Mouse (Mus musculus) forebrain, embryonic 11.5 days (tissue): ENCODE measurements around the gene Slc2a10. TPM values are rescaled to one million over a fixed set of nuclear protein-coding genes. Genes with fewer than 3 reads are reported as not detected.

ENCODE experiments used
- ATAC-seq: fragments of 200-750 bp; cut with Nextera tagmentation; replicated peaks from 2 replicates; pipeline ENCODE4 v1.8.0; 2017; ENCODE audit warnings: moderate TSS enrichment; ENCODE audit not compliant: low FRiP score
- DNase-seq: peaks from one replicate; pipeline ENCODE4 v3.0.0-alpha.2; 2017; ENCODE audit warnings: low spot score
- H3K27ac ChIP-seq: fragments of 300-500 bp; sonication (generic); 2 replicates; pipeline ENCODE4 v1.5.1; 2014; ENCODE audit warnings: low read depth, low read length
- H3K27me3 ChIP-seq: fragments of 300-500 bp; sonication (generic); 2 replicates; pipeline ENCODE4 v1.6.1; 2014; ENCODE audit warnings: mild to moderate bottlenecking, low read length, mixed read lengths; ENCODE audit not compliant: control insufficient read depth, insufficient read depth
- H3K36me3 ChIP-seq: fragments of 300-500 bp; sonication (generic); 2 replicates; pipeline ENCODE4 v1.6.1; 2014; ENCODE audit warnings: mild to moderate bottlenecking, low read length, moderate library complexity, mixed read lengths; ENCODE audit not compliant: control insufficient read depth, insufficient read depth
- H3K4me1 ChIP-seq: fragments of 300-500 bp; sonication (generic); replicated peaks from 2 replicates; pipeline ENCODE4 v1.6.1; 2014; ENCODE audit warnings: low read length, mixed read lengths; ENCODE audit not compliant: control insufficient read depth, insufficient read depth
- H3K4me2 ChIP-seq: fragments of 300-500 bp; sonication (generic); 2 replicates; pipeline ENCODE4 v1.6.1; 2014; ENCODE audit warnings: low read depth, mild to moderate bottlenecking, low read length, moderate library complexity, mixed read lengths; ENCODE audit not compliant: severe bottlenecking
- H3K4me3 ChIP-seq: fragments of 300-500 bp; sonication (generic); 2 replicates; pipeline ENCODE4 v1.5.1; 2014; ENCODE audit warnings: low read depth, low read length
- H3K9ac ChIP-seq: fragments of 300-500 bp; sonication (generic); 2 replicates; pipeline ENCODE4 v1.6.1; 2014; ENCODE audit warnings: low read length
- H3K9me3 ChIP-seq: fragments of 300-500 bp; sonication (generic); 2 replicates; pipeline ENCODE4 v1.6.1; 2016; ENCODE audit warnings: low read length, mixed read lengths; ENCODE audit not compliant: control insufficient read depth
- WGBS: fragments of 180-500 bp; shearing (Covaris S2); extraction: QIAGEN DNeasy Blood & Tissue Kit; methylation state at CpG from one replicate; pipeline ENCODE4 v1.1.7; 2014; 5-methylcytosine and 5-hydroxymethylcytosine counted together
- polyA plus RNA-seq: library from polyadenylated mRNA; unstranded; fragments of >200 nt; fragmentation: Nextera tagmentation; extraction: Ambion mirVana; gene quantifications from 2 replicates; pipeline ENCODE4 v1.2.1, GENCODE M21; 2014

Slc2a10 gene
- polyA plus RNA-seq, 1 experiment from 2014 or later, result 4.2 TPM

- no peak overlapping the region for H3K4me2 ChIP-seq
- H3K36me3 ChIP-seq, result no peaks in the 10 kb centered on the region
- no peak for ATAC-seq
- H3K4me1 ChIP-seq, result peaks cover 8% of the 10 kb centered on the region
- WGBS, result 62% methylated on average over 11 of the region's 11 CpGs
- no peak overlapping the region for H3K9ac ChIP-seq
- H3K27me3 ChIP-seq, result peaks cover 10% of the 10 kb centered on the region
- no peak for DNase-seq
- H3K27ac ChIP-seq, result no peak overlapping the region
- no peak overlapping the region for H3K4me3 ChIP-seq
- no peaks in the 10 kb centered on the region for H3K9me3 ChIP-seq
Measured at GRCm38 (mm10) chr2:165558916-165559315, 55.3 kb downstream of the Slc2a10 start.

GRCm38 (mm10) chr2:165559506-165560235 lies 56.1 kb downstream of the Slc2a10 start:
- Histone ChIP-seq H3K36me3 (no peaks in the 10 kb centered on the region), H3K9ac (no peak overlapping the region), H3K4me3 (no peak overlapping the region), H3K9me3 (no peaks in the 10 kb centered on the region), H3K27ac (no peak overlapping the region), H3K27me3 (peaks cover 11% of the 10 kb centered on the region), H3K4me2 (no peak overlapping the region), H3K4me1 (peaks cover 8% of the 10 kb centered on the region)
- DNase-seq (no peak), ATAC-seq (no peak)
- 29% methylated on average over 11 of the region's 11 CpGs for WGBS

GRCm38 (mm10) chr2:165561861-165562260 lies 58.3 kb downstream of the Slc2a10 start:
- Histone ChIP-seq H3K4me2 (no peak overlapping the region), H3K4me3 (no peak overlapping the region), H3K27ac (no peak overlapping the region), H3K27me3 (peaks cover 11% of the 10 kb centered on the region), H3K9me3 (no peaks in the 10 kb centered on the region), H3K4me1 (peaks cover 8% of the 10 kb centered on the region), H3K9ac (no peak overlapping the region), H3K36me3 (no peaks in the 10 kb centered on the region)
- no peak for DNase-seq
- no peak for ATAC-seq
- 92% methylated on average over 6 of the region's 6 CpGs for WGBS

GRCm38 (mm10) chr2:165563298-165564058 lies 59.9 kb downstream of the Slc2a10 start:
- peak; percentile 76 for DNase-seq
- peak overlapping the region; percentile 38 for H3K4me3 ChIP-seq
- no peaks in the 10 kb centered on the region for H3K36me3 ChIP-seq
- H3K9ac ChIP-seq, result peak overlapping the region; percentile 41
- no peaks in the 10 kb centered on the region for H3K9me3 ChIP-seq
- peaks cover 8% of the 10 kb centered on the region for H3K4me1 ChIP-seq
- under 1% methylated on average over 52 of the region's 52 CpGs for WGBS
- ATAC-seq, result peak; percentile 60
- no peak overlapping the region for H3K27ac ChIP-seq
- peak overlapping the region; percentile 84 for H3K4me2 ChIP-seq
- H3K27me3 ChIP-seq, result peaks cover 11% of the 10 kb centered on the region; the same call in 1 of the 2 replicates

- H3K4me1 ChIP-seq, result peaks cover 8% of the 10 kb centered on the region
- no peak for ATAC-seq
- H3K27me3 ChIP-seq, result peaks cover 11% of the 10 kb centered on the region; the same call in 1 of the 2 replicates
- H3K4me2 ChIP-seq, result no peak overlapping the region
- H3K9me3 ChIP-seq, result no peaks in the 10 kb centered on the region
- no peak overlapping the region for H3K27ac ChIP-seq
- no peak for DNase-seq
- WGBS, result 66% methylated on average over 8 of the region's 8 CpGs
- H3K36me3 ChIP-seq, result no peaks in the 10 kb centered on the region
- no peak overlapping the region for H3K9ac ChIP-seq
- H3K4me3 ChIP-seq, result no peak overlapping the region
Measured at GRCm38 (mm10) chr2:165564101-165564500, 60.5 kb downstream of the Slc2a10 start.

GRCm38 (mm10) chr2:165564620-165565019 lies 61.0 kb downstream of the Slc2a10 start:
- WGBS, result 26% methylated on average over 6 of the region's 6 CpGs
- H3K27me3 ChIP-seq, result peaks cover 11% of the 10 kb centered on the region; the same call in 1 of the 2 replicates
- no peaks in the 10 kb centered on the region for H3K9me3 ChIP-seq
- no peak overlapping the region for H3K27ac ChIP-seq
- ATAC-seq, result no peak
- H3K4me1 ChIP-seq, result peaks cover 8% of the 10 kb centered on the region
- no peak for DNase-seq
- no peak overlapping the region for H3K9ac ChIP-seq
- no peak overlapping the region for H3K4me2 ChIP-seq
- H3K4me3 ChIP-seq, result no peak overlapping the region
- no peaks in the 10 kb centered on the region for H3K36me3 ChIP-seq

GRCm38 (mm10) chr2:165566898-165567297 lies 63.3 kb downstream of the Slc2a10 start:
- no peak for ATAC-seq
- no peaks in the 10 kb centered on the region for H3K9me3 ChIP-seq

GRCm38 (mm10) chr2:165567820-165568219 lies 64.2 kb downstream of the Slc2a10 start:
- peaks cover 8% of the 10 kb centered on the region for H3K4me1 ChIP-seq
- 85% methylated on average over 9 of the region's 9 CpGs for WGBS
- peaks cover 11% of the 10 kb centered on the region; the same call in 1 of the 2 replicates for H3K27me3 ChIP-seq
- no peak overlapping the region for H3K9ac ChIP-seq
- no peak overlapping the region for H3K27ac ChIP-seq
- H3K36me3 ChIP-seq, result no peaks in the 10 kb centered on the region
- no peaks in the 10 kb centered on the region for H3K9me3 ChIP-seq
- H3K4me2 ChIP-seq, result no peak overlapping the region
- no peak overlapping the region for H3K4me3 ChIP-seq
- ATAC-seq, result no peak
- no peak for DNase-seq

More at GRCm38 (mm10) chr2:165566898-165567297, 63.3 kb downstream of the Slc2a10 start:
- Histone ChIP-seq H3K36me3 (no peaks in the 10 kb centered on the region), H3K27ac (no peak overlapping the region), H3K27me3 (peaks cover 11% of the 10 kb centered on the region; the same call in 1 of the 2 replicates), H3K4me3 (no peak overlapping the region), H3K4me1 (peaks cover 8% of the 10 kb centered on the region), H3K9ac (no peak overlapping the region), H3K4me2 (no peak overlapping the region)
- WGBS, result 84% methylated on average over 6 of the region's 6 CpGs
- DNase-seq, result no peak
